Comparison of ENCODE assay signal across 8 mouse cellular contexts in genomic region chr14:118767673-118768353, GRCm38 (mm10). TPM values are rescaled to one million over a fixed set of nuclear protein-coding genes. Genes with fewer than 3 reads are reported as not detected.
DNase-seq lines count a peak whose midpoint lies in the region; ATAC-seq lines count a peak whose summit lies in the region.

No protein-coding gene starts in this region.

- DNase-seq in MN1 (ENCODE audit: low spot score), result peak; percentile 64
- DNase-seq in cerebellum, adult 9-10 months, result peak; percentile 80
- DNase-seq in hindbrain, embryonic 10.5 days (ENCODE audit: low spot score), result peak; percentile 76
- peak; percentile 82 for DNase-seq in layer of hippocampus, adult 9-11 months
- DNase-seq in ovary, postnatal 10 days (ENCODE audit: low spot score), result peak; percentile 27
- DNase-seq in thymus, postnatal 0 days (ENCODE audit: low spot score), result peak; percentile 85

- no peak overlapping the region for H3K4me3 ChIP-seq in hindbrain, embryonic 10.5 days
- H3K4me3 ChIP-seq in lung, embryonic 16.5 days (ENCODE audit: low read length), result no peak overlapping the region

- peak; percentile 99 for ATAC-seq in frontal cortex, adult (ENCODE audit: low TSS enrichment)
- peak; percentile 81 for ATAC-seq in lung, embryonic 16.5 days (ENCODE audit: low read depth)

- no peak overlapping the region for H3K4me2 ChIP-seq in lung, embryonic 16.5 days (ENCODE audit: low read depth, low read length)

- H3K27ac ChIP-seq in hindbrain, embryonic 10.5 days, result no peak overlapping the region
- H3K27ac ChIP-seq in lung, embryonic 16.5 days (ENCODE audit: low read length), result no peak overlapping the region

- no peaks in the 10 kb centered on the region for H3K36me3 ChIP-seq in hindbrain, embryonic 10.5 days
- H3K36me3 ChIP-seq in lung, embryonic 16.5 days (ENCODE audit: control insufficient read depth, insufficient read depth, low read length), result no peaks in the 10 kb centered on the region

- H3K4me1 ChIP-seq in hindbrain, embryonic 10.5 days (replicated peaks), result no peaks in the 10 kb centered on the region
- peaks cover 6% of the 10 kb centered on the region; the same call in 1 of the 2 replicates for H3K4me1 ChIP-seq in lung, embryonic 16.5 days (replicated peaks; ENCODE audit: control insufficient read depth, insufficient read depth, low read length)

- H3K9ac ChIP-seq in lung, embryonic 16.5 days (ENCODE audit: low read length), result no peak overlapping the region

- peaks cover 18% of the 10 kb centered on the region for H3K27me3 ChIP-seq in hindbrain, embryonic 10.5 days (ENCODE audit: insufficient read depth, poor library complexity, severe bottlenecking)
- H3K27me3 ChIP-seq in lung, embryonic 16.5 days (ENCODE audit: control insufficient read depth, insufficient read depth, low read depth, low read length), result peaks cover 13% of the 10 kb centered on the region

- no peaks in the 10 kb centered on the region for H3K9me3 ChIP-seq in hindbrain, embryonic 10.5 days
- no peaks in the 10 kb centered on the region for H3K9me3 ChIP-seq in lung, embryonic 16.5 days (ENCODE audit: control insufficient read depth, low read length)

- 38% methylated on average over 14 of the region's 14 CpGs for WGBS in hindbrain, embryonic 10.5 days
- WGBS in lung, embryonic 16.5 days, result 29% methylated on average over 14 of the region's 14 CpGs

RNA-seq across cellular contexts. Expression of gene Cldn10, which starts 19.9 kb away (rescaled TPM):
- polyA plus RNA-seq in hindbrain, embryonic 10.5 days (2016; fragmentation: Nextera tagmentation; extraction: Ambion mirVana), result 0.56 and 0.75 TPM in 2 replicates
- 83.5 and 94.0 TPM in 2 replicates for polyA plus RNA-seq in lung, embryonic 16.5 days (2015; fragmentation: Nextera tagmentation; extraction: Ambion mirVana)
- polyA plus RNA-seq in thymus, postnatal 0 days (2015; fragmentation: Nextera tagmentation; extraction: Ambion mirVana), result 1.7 TPM in 2 replicates

Comparison
In these comparisons a context has a peak if more than half of its experiments do, and no peak if none do; other contexts are left out.
1. DNase-seq: peak in every context shown above with its lines; median percentile 85 in thymus, postnatal 0 days; 82 in layer of hippocampus, adult 9-11 months; 80 in cerebellum, adult 9-10 months; 76 in hindbrain, embryonic 10.5 days; 64 in MN1; 27 in ovary, postnatal 10 days.
2. RNA of gene Cldn10, which starts 19.9 kb away (polyA plus RNA-seq): 83.5 to 94.0 TPM in lung, embryonic 16.5 days; 1.7 TPM in thymus, postnatal 0 days and 0.56 to 0.75 TPM in hindbrain, embryonic 10.5 days; every median in the first group is over 10 times any median in the second.